Mouse (Mus musculus): ENCODE measurements around the gene Mymk. TPM values are rescaled to one million over a fixed set of nuclear protein-coding genes. Genes with fewer than 3 reads are reported as not detected.

Gene Mymk
- polyA plus RNA-seq, 1 experiment from 2014 or later: not detected

GRCm38 (mm10) chr2:27108144-27108543 lies 36.2 kb upstream of the Mymk start:
- no peak for TF ChIP-seq CTCF (IDR thresholded peaks at IDR 0.05; ENCODE audit: low read depth)
- Histone ChIP-seq H3K9ac (ENCODE audit: low read depth, low read length) (no peak overlapping the region), H3K36me3 (ENCODE audit: insufficient read depth, low read length) (no peaks in the 10 kb centered on the region), H3K27ac (no peak overlapping the region), H3K4me1 (replicated peaks; ENCODE audit: insufficient read depth, low read length) (no peaks in the 10 kb centered on the region), H3K9me3 (replicated peaks; ENCODE audit: low read length) (no peaks in the 10 kb centered on the region), H3K27me3 (ENCODE audit: insufficient read depth, low read length) (no peaks in the 10 kb centered on the region), H3K4me2 (ENCODE audit: low read length) (no peak overlapping the region), H3K4me3 (replicated peaks; ENCODE audit: low read depth, low read length) (no peak overlapping the region)
- ATAC-seq (replicated peaks; ENCODE audit: low FRiP score, low read depth) (no peak), DNase-seq (ENCODE audit: low spot score) (no peak)
- 73% methylated on average over 2 of the region's 2 CpGs for WGBS

- H3K27ac ChIP-seq: no peak overlapping the region
- no peaks in the 10 kb centered on the region for H3K36me3 ChIP-seq (ENCODE audit: insufficient read depth, low read length)
- 58% methylated on average over 3 of the region's 3 CpGs for WGBS
- DNase-seq (ENCODE audit: low spot score) (no peak), ATAC-seq (replicated peaks; ENCODE audit: low FRiP score, low read depth) (no peak)
- H3K27me3 ChIP-seq (ENCODE audit: insufficient read depth, low read length): no peaks in the 10 kb centered on the region
- no peak for TF ChIP-seq CTCF (IDR thresholded peaks at IDR 0.05; ENCODE audit: low read depth)
- H3K9me3 ChIP-seq (replicated peaks; ENCODE audit: low read length): no peaks in the 10 kb centered on the region
- H3K9ac ChIP-seq (ENCODE audit: low read depth, low read length): no peak overlapping the region
- no peak overlapping the region for H3K4me2 ChIP-seq (ENCODE audit: low read length)
- no peak overlapping the region for H3K4me3 ChIP-seq (replicated peaks; ENCODE audit: low read depth, low read length)
- no peaks in the 10 kb centered on the region for H3K4me1 ChIP-seq (replicated peaks; ENCODE audit: insufficient read depth, low read length)
These were observed 34.8 kb upstream of the Mymk start for GRCm38 (mm10) chr2:27106816-27107215.

GRCm38 (mm10) chr2:27103554-27103953 lies 31.6 kb upstream of the Mymk start:
- H3K4me3 ChIP-seq (replicated peaks; ENCODE audit: low read depth, low read length): no peak overlapping the region
- no peak for TF ChIP-seq CTCF (IDR thresholded peaks at IDR 0.05; ENCODE audit: low read depth)
- 64% methylated on average over 7 of the region's 7 CpGs for WGBS
- H3K4me2 ChIP-seq (ENCODE audit: low read length): no peak overlapping the region
- H3K36me3 ChIP-seq (ENCODE audit: insufficient read depth, low read length): no peaks in the 10 kb centered on the region
- no peaks in the 10 kb centered on the region for H3K9me3 ChIP-seq (replicated peaks; ENCODE audit: low read length)
- DNase-seq (ENCODE audit: low spot score) (no peak), ATAC-seq (replicated peaks; ENCODE audit: low FRiP score, low read depth) (no peak)
- H3K4me1 ChIP-seq (replicated peaks; ENCODE audit: insufficient read depth, low read length): no peaks in the 10 kb centered on the region
- H3K9ac ChIP-seq (ENCODE audit: low read depth, low read length): no peak overlapping the region
- no peaks in the 10 kb centered on the region for H3K27me3 ChIP-seq (ENCODE audit: insufficient read depth, low read length)
- H3K27ac ChIP-seq: no peak overlapping the region

- 12% methylated on average over 6 of the region's 6 CpGs for WGBS
- H3K27ac ChIP-seq: no peak overlapping the region
These were observed 25.8 kb upstream of the Mymk start for GRCm38 (mm10) chr2:27097776-27098175.

GRCm38 (mm10) chr2:27097241-27097656 lies 25.3 kb upstream of the Mymk start:
- WGBS: 41% methylated on average over 6 of the region's 6 CpGs
- Histone ChIP-seq H3K36me3 (ENCODE audit: insufficient read depth, low read length) (no peaks in the 10 kb centered on the region), H3K9ac (ENCODE audit: low read depth, low read length) (0 out of 2 replicates have a peak overlapping the region, but pooled peaks have one; percentile 13), H3K4me1 (replicated peaks; ENCODE audit: insufficient read depth, low read length) (peaks cover 21% of the 10 kb centered on the region), H3K4me2 (ENCODE audit: low read length) (no peak overlapping the region), H3K27ac (no peak overlapping the region), H3K9me3 (replicated peaks; ENCODE audit: low read length) (no peaks in the 10 kb centered on the region), H3K4me3 (replicated peaks; ENCODE audit: low read depth, low read length) (no peak overlapping the region), H3K27me3 (ENCODE audit: insufficient read depth, low read length) (no peaks in the 10 kb centered on the region)
- ATAC-seq (replicated peaks; ENCODE audit: low FRiP score, low read depth) (no peak; the same call in 1 of the 2 replicates), DNase-seq (ENCODE audit: low spot score) (no peak)
- TF ChIP-seq CTCF (IDR thresholded peaks at IDR 0.05; ENCODE audit: low read depth): no peak

More at GRCm38 (mm10) chr2:27097776-27098175, 25.8 kb upstream of the Mymk start:
- H3K4me3 ChIP-seq (replicated peaks; ENCODE audit: low read depth, low read length): no peak overlapping the region
- no peaks in the 10 kb centered on the region for H3K9me3 ChIP-seq (replicated peaks; ENCODE audit: low read length)
- no peaks in the 10 kb centered on the region for H3K36me3 ChIP-seq (ENCODE audit: insufficient read depth, low read length)
- no peak for TF ChIP-seq CTCF (IDR thresholded peaks at IDR 0.05; ENCODE audit: low read depth)
- peaks cover 21% of the 10 kb centered on the region for H3K4me1 ChIP-seq (replicated peaks; ENCODE audit: insufficient read depth, low read length)
- ATAC-seq (replicated peaks; ENCODE audit: low FRiP score, low read depth) (no peak), DNase-seq (ENCODE audit: low spot score) (peak; percentile 77)
- no peak overlapping the region for H3K4me2 ChIP-seq (ENCODE audit: low read length)
- H3K27me3 ChIP-seq (ENCODE audit: insufficient read depth, low read length): no peaks in the 10 kb centered on the region
- no peak overlapping the region for H3K9ac ChIP-seq (ENCODE audit: low read depth, low read length)

GRCm38 (mm10) chr2:27096341-27096981 lies 24.5 kb upstream of the Mymk start:
- Histone ChIP-seq H3K9me3 (replicated peaks; ENCODE audit: low read length) (no peaks in the 10 kb centered on the region), H3K4me3 (replicated peaks; ENCODE audit: low read depth, low read length) (no peak overlapping the region), H3K36me3 (ENCODE audit: insufficient read depth, low read length) (no peaks in the 10 kb centered on the region), H3K9ac (ENCODE audit: low read depth, low read length) (no peak overlapping the region), H3K27me3 (ENCODE audit: insufficient read depth, low read length) (no peaks in the 10 kb centered on the region), H3K4me1 (replicated peaks; ENCODE audit: insufficient read depth, low read length) (peaks cover 21% of the 10 kb centered on the region), H3K27ac (no peak overlapping the region), H3K4me2 (ENCODE audit: low read length) (no peak overlapping the region)
- no peak for TF ChIP-seq CTCF (IDR thresholded peaks at IDR 0.05; ENCODE audit: low read depth)
- ATAC-seq (replicated peaks; ENCODE audit: low FRiP score, low read depth): no peak
- DNase-seq (ENCODE audit: low spot score): no peak
- WGBS: 45% methylated on average over 13 of the region's 13 CpGs

GRCm38 (mm10) chr2:27095178-27095577 lies 23.2 kb upstream of the Mymk start:
- ATAC-seq (replicated peaks; ENCODE audit: low FRiP score, low read depth) (no peak), DNase-seq (ENCODE audit: low spot score) (no peak)
- Histone ChIP-seq H3K27me3 (ENCODE audit: insufficient read depth, low read length) (no peaks in the 10 kb centered on the region), H3K4me3 (replicated peaks; ENCODE audit: low read depth, low read length) (no peak overlapping the region), H3K36me3 (ENCODE audit: insufficient read depth, low read length) (no peaks in the 10 kb centered on the region), H3K4me1 (replicated peaks; ENCODE audit: insufficient read depth, low read length) (peaks cover 21% of the 10 kb centered on the region), H3K4me2 (ENCODE audit: low read length) (no peak overlapping the region), H3K27ac (no peak overlapping the region), H3K9me3 (replicated peaks; ENCODE audit: low read length) (no peaks in the 10 kb centered on the region), H3K9ac (ENCODE audit: low read depth, low read length) (no peak overlapping the region)
- 86% methylated on average over 7 of the region's 7 CpGs for whole genome bisulfite sequencing
- TF ChIP-seq CTCF (IDR thresholded peaks at IDR 0.05; ENCODE audit: low read depth): no peak

All from kidney, postnatal 0 days (tissue).